Mouse (Mus musculus): ENCODE measurements at regions not wholly inside any gene's neighbourhood (a gene's known extent, or its start where the extent isn't known, plus 50 kb on each side); places are given as distances from the start of the nearest gene placed in this dataset.

DNA sequence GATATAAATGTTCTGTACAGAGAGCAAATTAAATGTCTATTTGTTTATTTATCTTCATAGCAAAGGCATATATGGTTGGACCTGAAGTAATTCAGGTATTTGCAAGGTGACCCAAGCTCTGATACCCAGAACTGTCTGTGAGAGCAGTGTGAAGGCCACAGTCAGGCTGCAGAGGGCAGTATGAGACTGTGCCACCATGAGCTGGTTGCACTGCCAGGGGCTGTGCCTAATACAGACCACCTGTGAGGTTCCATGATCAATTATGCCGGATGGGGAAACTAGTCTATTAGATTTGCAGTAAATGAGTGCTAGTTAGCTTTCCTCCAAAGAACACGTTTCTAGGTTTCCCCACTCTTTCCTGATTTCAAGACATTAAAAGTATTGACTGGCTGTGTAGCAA lies 207.5 kb downstream of the C1d start:
- no peak for DNase-seq

DNA sequence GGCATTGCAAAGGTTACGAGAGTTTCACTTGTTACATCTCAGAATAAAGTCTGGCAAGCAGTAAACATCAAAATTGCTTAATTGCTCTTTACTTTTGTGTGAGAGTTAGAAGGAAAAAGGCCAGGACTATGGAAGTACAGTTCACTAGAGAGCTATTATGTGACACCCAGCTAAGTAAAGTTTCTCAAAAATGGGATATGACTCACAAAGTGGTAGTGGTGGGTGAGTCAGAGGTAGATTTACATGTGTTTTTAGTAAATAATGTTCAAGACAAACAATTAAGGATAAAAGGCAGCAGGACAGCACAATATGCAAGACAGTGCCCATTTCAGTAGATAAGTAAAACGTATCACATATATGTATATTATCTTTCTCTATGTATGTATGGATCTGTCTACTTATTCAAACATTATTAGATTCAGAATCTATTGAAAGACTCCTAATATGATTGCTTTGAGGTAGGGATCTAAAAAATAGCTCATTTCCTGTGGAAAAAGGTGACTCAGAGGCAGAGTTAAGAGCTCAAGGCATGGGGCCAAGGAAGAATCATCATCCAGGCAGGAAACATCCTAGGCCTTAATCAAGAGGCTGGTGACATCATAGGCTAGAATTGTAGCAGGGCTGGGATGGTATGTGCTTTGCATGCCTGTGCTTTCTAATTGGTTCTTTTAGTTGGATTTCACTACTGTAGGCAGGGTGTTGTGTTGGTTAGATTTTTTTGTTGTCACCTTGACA lies 211.2 kb downstream of the C1d start:
- DNase-seq: no peak

DNA sequence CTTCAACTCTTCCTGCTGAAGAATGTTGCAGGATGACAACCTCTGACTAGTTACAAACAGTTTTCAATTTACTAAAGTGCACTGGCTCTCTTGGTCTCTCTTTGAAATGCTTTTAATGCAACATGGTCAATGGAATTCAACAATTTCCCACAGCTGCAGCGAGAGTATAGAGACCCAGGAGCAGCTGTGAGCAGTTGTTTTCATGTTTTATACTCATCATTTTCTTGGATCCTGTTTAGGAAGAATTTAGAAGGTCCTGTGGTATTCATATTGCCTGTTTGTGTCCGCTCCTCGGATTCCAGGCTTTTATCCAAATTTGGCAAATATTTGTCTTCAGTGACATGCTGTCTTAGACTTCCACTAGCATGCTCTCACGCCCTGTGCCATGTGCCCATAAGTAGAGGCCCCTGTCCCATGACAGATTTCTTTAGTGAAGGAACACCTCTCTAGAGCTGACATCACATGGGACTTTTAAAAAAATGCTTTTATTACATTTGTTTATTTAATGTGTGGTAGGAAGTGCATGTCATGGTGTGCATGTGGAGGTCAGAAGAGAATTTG lies 224.1 kb downstream of the C1d start:
- no peak for DNase-seq

DNA sequence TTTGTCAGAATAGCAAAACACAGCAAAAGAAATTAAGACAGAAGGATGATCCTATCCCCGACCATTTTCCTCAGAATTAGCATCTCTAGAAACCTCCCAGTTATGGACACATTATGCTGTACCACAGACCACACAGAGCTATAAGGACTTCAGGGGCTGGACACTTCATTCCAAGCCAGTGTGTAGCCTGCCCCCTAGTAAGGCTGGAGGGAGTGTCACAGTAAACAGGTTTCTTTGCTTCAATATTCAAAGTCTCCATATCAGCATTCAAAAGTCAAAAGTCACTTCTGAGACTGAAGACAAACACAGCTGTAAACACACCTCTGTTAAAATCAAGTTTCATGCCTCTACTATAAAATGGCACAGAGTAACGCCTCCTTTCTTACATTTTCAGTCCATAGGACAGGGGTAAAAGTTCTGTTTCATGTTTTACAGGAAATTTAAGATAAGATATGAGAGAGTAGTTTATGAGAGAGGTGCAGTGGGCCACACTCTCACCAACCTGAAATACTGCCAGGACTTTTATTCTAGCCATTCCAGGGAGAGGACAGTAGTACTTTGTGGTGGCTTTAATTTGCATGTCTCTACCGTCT lies 226.6 kb downstream of the C1d start:
- no peak for DNase-seq

DNA sequence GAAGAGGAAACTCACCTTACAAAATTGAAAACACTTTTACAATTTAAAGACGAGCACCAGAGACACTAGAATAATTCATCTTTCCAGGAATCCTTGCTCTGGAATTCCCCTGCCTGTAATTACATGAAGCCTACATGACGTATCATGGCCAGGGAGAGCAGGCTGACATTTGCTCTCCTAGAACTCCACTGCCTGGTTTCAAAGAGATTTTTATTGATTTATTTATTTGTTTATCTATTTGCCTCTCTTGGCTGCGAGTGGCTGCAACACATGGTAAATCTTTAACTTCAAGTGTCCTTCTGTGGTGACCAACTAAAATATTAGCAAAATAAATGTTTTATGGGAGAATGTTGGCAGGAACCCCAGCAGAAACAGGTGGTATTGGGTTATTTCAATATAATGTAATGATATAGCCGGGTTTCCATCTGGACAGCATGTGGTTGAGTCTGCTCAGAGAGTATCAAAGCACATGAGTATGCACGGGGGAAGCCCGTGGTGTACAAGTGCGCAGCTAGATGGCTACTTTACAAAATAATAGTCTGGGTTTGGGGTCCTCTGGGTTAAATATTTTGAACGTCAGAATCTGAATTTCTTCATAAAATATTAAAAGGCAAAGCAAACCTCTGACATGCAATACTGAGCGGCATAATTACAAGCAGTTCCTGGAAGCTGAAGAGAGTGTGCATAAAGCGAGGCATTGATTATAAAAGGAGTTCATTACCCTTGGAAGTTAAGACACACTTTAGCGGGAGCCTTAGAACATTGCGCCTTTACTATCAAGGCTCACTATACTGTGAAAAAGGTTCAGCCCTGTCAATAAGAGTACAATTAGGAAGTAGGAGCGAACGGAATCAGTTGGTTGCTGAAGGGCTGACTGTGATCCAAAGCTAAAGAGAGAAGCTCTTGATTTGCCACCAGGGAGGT lies 244.0 kb downstream of the C1d start:
- no peak for DNase-seq

DNA sequence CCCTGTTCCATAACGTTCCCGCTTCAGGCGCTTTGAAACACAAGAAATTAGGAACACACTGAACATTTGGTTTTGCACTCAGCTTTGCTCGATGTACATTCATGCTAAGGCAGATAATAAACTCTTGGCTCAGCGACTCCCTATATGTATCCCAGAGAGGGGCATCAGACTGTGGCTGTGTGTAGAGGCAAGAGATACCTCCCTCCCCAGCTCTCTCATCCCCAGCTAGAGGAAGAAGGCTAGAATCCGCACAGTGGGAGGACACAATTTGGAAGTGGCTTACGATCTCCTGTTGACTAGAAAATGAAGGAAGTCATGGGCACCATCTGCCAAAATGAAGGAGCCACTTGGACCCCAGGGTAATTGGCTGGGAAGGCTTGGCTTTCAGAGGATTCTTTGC lies 244.7 kb downstream of the C1d start:
- no peak for DNase-seq

DNA sequence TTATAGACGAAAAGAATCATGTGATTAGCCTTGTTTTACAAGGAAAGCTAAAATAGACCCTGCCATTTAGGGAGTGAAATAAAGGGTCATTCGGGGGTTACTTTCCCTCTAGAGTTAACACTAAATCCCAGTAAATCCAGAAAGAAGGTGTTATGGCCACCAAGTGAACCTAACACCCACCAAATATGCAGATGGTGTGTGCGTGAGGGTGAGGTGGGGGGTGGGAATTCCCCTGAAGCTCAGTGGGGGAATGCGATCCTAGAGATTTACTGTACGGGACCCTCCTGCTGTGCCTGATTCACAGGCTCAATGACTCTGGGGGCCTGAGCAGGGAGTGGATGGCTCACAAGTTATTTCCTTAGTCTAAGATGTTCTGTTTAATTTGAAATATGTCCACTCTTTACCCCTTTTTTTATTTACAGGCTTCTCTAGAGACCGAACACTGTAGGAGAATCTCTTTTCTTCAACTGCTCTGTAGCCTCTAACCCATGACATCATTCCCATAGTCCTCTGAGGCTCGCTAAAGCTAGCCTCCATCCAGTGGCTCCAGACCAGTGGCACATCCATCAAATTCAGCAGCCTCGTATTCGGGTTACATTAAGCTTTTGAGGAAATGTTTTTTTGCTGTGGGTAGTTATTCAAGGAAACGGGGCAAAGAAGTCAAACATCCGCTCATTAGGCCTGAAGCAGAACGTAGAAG lies 265.0 kb downstream of the C1d start:
- DNase-seq: no peak

DNA sequence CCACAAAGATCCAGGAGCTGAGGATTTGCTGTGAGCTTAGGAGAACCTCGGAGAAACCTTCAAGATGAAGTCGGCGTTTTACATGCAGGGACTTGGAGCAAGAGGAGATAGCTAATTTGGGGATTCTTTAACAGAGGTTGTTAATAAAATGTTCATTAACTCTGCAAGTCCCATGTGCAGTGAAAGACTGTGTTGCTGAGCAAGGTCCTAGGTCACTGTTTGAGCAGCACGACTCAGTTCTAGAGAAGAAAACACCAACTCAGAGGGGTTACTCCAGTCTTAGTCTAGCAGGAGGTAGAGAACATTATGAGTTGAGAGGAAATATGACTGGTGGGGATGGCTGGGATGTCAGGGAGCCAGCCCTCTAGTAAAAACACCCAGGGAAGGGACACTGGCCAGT lies 265.9 kb downstream of the C1d start:
- DNase-seq: no peak

DNA sequence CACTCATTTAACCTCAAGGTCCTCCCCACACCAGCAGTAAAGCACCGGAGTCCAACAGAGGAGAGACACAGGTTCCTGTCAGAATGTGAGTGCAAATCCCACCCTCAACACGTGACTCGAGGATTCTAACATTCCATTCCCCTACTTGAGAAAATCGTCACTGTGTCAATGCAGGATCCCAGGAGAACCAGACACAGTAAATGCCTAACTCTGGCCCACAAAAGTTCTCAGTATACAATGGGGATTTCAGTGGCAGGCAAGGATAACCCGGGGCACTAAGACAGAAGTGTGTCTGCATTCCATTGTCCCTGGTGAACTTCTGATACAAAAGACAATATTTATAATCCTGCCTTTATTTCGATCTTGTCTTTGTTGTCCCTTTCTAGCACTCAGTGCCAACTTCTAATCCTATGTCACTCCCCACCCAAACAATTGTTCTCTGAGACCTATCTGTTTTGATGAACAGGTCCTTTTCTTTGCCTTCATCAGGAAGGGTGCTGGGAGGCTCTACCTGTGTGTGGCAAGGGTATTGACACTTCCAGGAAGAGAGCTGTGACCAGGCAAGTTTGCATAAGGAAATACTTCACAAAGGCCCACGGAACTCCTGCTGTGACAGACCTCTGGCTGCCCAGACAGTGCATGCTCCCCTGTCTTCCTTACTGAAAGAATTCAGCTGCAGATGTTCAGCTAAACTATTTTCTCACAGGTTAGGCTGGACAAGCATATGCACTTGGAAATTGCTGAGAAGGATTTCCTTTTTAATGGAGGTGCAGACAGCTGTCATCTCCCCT lies 267.8 kb downstream of the C1d start:
- DNase-seq: no peak

DNA sequence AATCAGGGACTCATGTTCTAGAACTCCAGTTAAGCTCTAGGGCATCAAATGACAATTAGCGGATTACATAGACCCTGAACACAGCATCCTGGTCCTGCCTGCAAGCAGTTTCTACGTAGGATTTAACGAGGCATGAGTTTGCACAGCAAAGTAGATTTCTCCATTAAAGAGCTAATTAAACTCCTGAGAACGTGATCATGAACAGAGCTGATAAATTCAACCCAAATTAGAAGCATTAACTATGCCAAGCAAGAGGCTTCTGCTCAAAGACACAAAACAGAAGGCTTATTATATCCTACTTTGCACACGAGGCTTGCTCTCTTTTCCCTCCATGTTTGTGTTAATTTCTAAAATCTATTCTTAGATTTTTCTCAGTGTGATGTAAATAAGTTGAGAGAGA lies 269.1 kb downstream of the C1d start:
- no peak for DNase-seq

DNA sequence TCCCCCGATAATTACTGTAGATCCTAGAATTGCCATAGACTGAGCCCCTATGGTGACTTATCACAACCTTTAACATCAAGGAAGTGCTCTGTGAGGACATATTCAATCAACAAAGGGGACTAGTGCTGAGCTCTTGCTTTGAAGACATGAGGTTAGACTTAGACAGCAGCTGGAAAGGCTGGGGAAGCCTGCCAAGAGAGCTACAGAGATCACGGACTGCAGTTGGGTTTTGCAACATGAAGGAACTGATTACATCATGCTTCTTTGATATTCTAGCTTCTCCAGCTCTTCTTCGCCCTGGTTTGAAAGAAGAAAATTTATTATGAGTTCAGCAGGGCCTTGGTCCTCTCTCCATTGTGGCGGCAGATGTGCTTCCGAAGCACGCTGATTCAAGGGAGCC lies 271.2 kb downstream of the C1d start:
- DNase-seq: peak; percentile 32

DNA sequence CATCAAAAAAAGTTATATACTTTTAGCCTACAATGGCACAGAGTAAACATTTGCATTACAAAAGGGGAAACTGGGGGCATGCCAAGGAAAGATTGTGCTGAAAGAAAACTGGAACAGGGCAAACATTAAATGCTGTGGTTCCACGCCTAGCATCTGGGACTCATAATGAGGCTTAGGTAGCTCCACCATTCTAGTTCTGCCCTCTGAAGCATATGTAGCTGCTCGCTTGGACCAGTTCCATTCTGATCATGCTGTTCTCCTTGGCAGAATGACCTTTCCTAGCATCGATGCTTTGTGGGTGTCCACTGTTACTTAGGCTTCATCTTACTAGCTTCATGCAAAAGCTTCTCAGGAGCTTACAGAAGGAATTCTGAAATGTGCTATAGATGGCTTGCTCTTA lies 276.3 kb downstream of the C1d start:
- DNase-seq: no peak

DNA sequence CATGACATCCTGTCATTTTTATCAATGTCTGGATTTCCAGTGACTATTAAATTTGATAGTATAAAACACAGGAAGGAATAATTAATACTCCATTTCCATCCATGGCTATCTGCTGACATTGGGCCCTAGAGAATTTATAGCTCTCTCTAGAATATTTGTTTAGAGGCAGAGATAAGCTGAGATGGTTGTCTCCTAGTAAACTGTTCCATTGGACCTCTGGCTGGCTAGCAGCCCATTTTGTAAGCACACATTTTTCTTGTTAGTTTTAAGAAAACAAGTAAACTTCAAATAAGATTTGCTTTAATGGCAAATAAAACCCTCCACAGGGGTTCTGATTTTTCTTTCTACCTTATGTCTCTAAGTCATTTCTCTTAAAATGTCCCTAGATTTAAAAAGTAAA lies 288.9 kb downstream of the C1d start:
- no peak for DNase-seq

DNA sequence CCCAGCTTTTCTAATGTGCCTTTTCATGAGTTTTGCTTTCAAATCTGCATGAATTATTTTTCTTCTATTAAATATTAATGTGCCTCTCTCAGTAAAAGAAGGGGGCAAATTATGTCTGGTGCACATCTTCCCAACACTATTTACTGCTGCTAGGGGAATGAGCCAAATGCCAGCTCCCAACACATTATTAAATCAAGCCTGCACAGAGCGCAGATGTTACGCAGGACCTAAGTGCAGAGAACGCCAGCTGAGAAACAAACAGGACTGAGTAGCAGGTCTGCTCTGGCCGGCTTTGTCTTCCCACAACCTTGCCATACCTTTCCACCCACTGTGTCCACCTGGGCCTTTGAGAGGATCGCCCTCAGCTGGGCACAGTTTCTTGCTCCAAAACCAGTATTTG lies 291.8 kb downstream of the C1d start:
- no peak for DNase-seq

DNA sequence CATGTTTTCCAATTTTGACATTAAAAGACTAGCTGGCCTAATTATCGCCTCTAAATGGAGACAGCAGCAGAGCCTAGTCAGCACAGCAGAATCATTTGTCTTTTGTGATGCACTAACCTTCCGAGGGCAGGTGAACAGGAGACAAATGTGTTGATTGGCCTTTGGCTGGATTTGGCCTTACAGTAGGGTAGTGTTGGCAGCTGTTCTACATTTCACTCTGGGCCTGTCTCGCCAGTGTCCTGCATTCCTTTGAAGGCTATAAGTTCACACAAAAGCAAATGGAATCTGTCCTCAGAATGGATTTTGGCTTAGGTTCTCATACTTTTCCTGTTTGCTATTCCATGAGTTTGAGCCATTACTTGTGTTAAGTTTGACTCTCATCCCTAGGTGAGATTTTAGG lies 297.9 kb downstream of the C1d start:
- no peak for DNase-seq

DNA sequence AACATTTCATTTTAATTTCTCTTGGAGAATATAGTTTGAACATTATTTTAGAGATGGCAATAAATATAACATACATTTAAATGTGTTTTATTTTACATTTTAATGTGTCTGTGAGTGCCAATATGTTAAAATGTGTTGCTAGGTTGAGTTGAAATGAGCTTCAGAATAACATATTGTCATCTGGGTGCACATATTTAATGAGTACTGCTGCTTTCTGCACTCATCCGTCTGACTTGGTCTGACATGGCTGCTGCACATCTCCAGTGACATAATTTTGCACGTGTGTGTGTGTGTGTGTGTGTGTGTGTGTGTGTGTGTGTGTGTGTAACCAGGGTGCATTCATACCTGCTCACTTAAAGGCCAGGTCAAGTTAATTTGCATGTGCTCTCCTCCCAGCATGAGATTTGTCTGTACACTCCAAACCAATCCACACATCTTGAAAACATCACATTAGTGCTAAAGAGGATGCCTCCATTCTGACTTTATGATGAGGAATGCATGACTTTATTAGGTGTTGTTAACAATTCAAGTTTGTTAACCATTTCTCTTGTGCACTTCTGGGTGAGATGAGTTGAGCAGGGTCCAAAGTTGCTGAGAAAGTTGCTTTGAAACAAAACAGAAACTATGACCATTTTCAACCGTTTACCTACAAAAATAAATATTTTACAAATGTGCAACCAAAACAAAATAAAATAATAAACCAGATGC lies 334.6 kb downstream of the C1d start:
- DNase-seq: no peak

DNA sequence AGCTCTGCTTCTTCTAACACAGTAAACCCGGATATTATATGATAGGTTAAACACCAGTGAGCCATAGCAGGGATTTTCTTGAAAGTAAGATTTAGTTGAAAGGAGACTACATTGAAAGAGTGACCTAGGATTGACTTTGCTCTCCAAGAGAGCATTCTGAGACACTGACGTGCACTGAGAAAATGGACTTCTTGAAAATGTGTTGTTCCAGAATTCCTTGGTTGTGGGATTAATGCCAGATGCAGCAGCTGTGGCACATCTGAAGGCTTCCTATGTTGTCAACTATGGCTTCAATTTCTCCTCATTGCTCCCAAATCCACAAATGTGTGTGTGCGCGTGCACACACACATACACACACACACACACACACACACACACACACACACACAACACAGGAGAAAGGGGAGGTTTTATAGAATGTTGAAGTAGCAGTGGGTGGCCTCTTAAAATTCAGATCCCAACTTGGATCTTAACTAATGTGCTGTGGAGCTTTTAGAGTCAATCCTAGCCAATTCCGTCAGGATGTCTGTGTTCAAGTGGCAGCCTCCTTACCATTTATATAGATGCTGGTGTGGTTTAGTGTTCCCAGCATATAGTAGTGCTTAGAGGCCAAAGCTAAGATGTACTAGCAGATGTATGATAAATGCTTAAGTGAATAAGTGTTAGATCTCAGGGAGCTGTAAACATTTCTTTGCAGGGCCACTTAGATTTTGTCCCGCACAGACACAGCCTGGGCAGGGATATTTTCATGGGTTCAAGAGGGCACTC lies 346.5 kb downstream of the C1d start:
- peak; percentile 4 for DNase-seq

DNA sequence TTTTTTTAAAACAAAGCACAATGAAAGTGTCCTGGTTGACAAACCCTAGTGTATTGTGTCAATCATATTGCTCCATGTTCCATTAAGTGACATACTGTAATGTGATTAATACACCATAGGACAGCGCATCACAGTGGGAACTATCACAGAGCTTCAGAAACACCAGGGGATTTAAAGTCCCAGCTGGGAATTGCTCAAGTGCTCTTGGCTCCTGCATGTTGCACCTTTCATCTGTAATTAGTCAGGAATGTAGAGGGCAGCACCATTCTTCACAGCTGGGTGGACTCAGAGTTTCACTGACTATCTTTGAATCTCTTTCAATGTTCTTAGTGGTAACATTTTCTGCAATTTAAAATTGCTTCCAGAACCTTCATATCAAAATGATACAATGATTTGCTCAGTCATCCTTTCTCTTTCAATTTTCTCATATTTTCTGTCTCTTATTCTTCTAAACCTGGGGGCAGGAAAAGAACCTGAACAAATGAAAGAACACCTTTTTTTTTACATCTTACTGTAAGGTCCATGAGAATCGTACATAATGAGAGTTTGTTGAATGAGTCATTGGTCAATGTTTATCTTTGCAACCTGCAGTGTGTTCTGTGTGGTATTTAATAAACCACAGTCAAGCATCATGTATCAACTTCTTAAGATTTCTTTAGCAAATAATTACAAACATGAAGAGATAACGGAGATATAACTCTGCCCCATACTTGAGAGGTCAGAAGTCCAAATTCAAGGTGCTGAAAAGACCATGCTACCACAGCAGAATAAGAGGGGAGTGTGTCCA lies 333.0 kb downstream of the Etaa1 start:
- no peak for DNase-seq

DNA sequence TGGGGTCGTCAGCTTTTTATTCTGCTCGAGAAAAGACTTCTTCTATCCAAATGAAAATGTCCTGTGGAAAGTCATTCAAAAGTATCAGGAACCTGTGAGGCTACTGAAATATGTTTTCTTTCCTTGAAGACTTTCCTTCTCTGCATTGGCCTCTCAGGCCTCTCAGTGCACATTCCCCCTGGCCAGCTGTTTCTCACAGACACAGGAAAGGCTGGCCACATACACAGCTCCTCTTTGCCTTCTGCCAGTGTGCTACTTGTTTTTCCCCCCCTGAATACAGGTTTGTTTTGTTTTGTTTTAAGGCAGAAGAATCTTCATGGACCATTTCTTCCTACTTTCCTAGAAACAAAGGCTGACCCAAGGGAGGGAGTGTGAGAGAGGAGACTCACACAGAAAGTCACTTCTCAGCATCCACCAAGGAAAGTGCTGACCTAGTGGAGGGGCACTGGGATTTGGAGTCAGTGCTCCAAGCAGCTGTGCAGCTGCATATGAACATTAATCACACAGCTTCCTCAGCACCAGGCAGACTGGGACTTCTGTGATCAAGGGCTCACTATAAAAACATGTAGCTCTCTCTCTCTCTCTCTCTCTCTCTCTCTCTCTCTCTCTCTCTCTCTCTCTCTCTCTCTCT lies 324.0 kb downstream of the Etaa1 start:
- DNase-seq: peak; percentile 2

All from gastrocnemius, postnatal 10 days (tissue).